Mouse (Mus musculus) forebrain, embryonic 14.5 days (tissue): ENCODE measurements at regions not wholly inside any gene's neighbourhood (a gene's known extent, or its start where the extent isn't known, plus 50 kb on each side); places are given as distances from the start of the nearest gene placed in this dataset.

Experiments
- ATAC-seq: fragments of 200-750 bp; cut with Nextera tagmentation; 2 replicates; pipeline ENCODE4 v1.8.0; 2017; ENCODE audit warnings: mild to moderate bottlenecking, moderate library complexity
- DNase-seq: peaks from one replicate; pipeline ENCODE4 v3.0.0-alpha.2; 2015; ENCODE audit warnings: low spot score
- H3K27ac ChIP-seq: fragments of 300-500 bp; sonication (generic); 2 replicates; pipeline ENCODE4 v1.5.1; 2014; ENCODE audit warnings: low read depth, mild to moderate bottlenecking, control low read depth, low read length, moderate library complexity
- H3K27me3 ChIP-seq: fragments of 300-500 bp; sonication (generic); replicated peaks from 2 replicates; pipeline ENCODE4 v1.6.1; 2014; ENCODE audit warnings: low read length, control low read depth, mixed read lengths; ENCODE audit not compliant: control insufficient read depth, insufficient read depth
- H3K36me3 ChIP-seq: fragments of 300-500 bp; sonication (generic); 2 replicates; pipeline ENCODE4 v1.6.1; 2014; ENCODE audit warnings: low read length, control low read depth; ENCODE audit not compliant: control insufficient read depth, insufficient read depth
- H3K4me1 ChIP-seq: fragments of 300-500 bp; sonication (generic); 2 replicates; pipeline ENCODE4 v1.6.1; 2014; ENCODE audit warnings: antibody characterized with exemption, low read length, control low read depth; ENCODE audit not compliant: control insufficient read depth, insufficient read depth
- H3K4me2 ChIP-seq: fragments of 300-500 bp; sonication (generic); 2 replicates; pipeline ENCODE4 v1.6.1; 2014; ENCODE audit warnings: mild to moderate bottlenecking, control low read depth, low read length
- H3K4me3 ChIP-seq: fragments of 300-500 bp; sonication (generic); 2 replicates; pipeline ENCODE4 v1.5.1; 2014; ENCODE audit warnings: low read depth, low read length, control low read depth
- H3K9ac ChIP-seq: fragments of 300-500 bp; sonication (generic); 2 replicates; pipeline ENCODE4 v1.6.1; 2014; ENCODE audit warnings: mild to moderate bottlenecking, low read length, control low read depth, moderate library complexity
- H3K9me3 ChIP-seq: fragments of 300-500 bp; sonication (generic); replicated peaks from 2 replicates; pipeline ENCODE4 v1.6.1; 2016; ENCODE audit warnings: low read length, control low read depth, mixed read lengths; ENCODE audit not compliant: control insufficient read depth
- WGBS: fragments of 180-500 bp; shearing (Covaris S2); extraction: QIAGEN DNeasy Blood & Tissue Kit; methylation state at CpG from one replicate; pipeline ENCODE4 v1.1.7; 2014; 5-methylcytosine and 5-hydroxymethylcytosine counted together

GRCm38 (mm10) chr10:37280150-37280820 is 141.6 kb upstream of the Marcks start:
- H3K27ac ChIP-seq: no peak overlapping the region
- H3K4me2 ChIP-seq: no peak overlapping the region
- no peaks in the 10 kb centered on the region for H3K36me3 ChIP-seq
- WGBS: 90% methylated on average over 6 of the region's 6 CpGs
- no peak overlapping the region for H3K4me3 ChIP-seq
- no peaks in the 10 kb centered on the region for H3K9me3 ChIP-seq
- no peak for DNase-seq
- no peaks in the 10 kb centered on the region for H3K27me3 ChIP-seq
- no peak for ATAC-seq
- H3K9ac ChIP-seq: no peak overlapping the region
- H3K4me1 ChIP-seq: no peaks in the 10 kb centered on the region

DNA sequence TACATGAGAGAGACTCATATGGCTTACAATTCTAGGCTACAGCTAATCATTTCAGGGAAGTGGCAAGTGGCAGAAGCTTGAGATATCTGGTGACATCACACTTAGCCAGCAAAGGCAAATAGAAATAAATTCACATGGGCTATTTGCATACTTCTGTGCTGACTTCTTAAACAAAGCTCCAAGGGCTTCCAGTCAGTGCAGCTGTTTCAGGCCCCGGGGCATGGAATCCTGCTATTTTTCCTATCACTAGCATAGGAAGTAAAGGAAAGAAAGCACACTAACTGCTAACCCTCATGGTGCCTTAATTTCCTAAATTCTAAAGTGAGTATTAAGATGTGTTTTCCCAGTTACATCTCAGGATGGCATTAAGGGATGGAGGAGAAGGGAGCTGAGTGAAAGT is 140.6 kb upstream of the Marcks start:
- Histone ChIP-seq H3K4me3 (no peak overlapping the region), H3K9me3 (no peaks in the 10 kb centered on the region), H3K27ac (no peak overlapping the region), H3K36me3 (no peaks in the 10 kb centered on the region), H3K4me1 (no peaks in the 10 kb centered on the region), H3K27me3 (no peaks in the 10 kb centered on the region), H3K4me2 (no peak overlapping the region), H3K9ac (no peak overlapping the region)
- ATAC-seq (no peak), DNase-seq (no peak)
- WGBS: 61% methylated on average over 1 of the region's 1 CpGs

DNA sequence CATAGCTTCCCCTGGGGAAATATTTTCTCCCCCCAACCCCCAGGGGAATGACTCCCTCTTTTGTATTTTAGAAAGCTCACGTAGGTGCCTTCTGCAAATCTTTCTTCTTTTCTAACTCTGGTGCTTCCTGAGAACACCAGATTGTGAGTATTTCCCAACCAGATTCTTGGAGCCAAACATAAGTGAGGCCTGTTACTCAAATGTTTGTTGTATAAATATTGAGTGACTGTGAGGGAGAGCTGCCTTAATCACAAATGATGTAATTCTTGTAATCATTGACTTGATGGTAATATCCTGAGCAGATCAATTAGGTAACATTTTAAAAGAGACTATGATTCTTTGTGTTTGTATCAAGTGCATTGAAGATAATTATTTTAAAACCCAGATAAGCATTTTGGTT is 137.1 kb upstream of the Marcks start:
- WGBS: 93% methylated on average over 1 of the region's 1 CpGs
- Histone ChIP-seq H3K36me3 (no peaks in the 10 kb centered on the region), H3K27ac (no peak overlapping the region), H3K9ac (no peak overlapping the region), H3K9me3 (no peaks in the 10 kb centered on the region), H3K4me1 (no peaks in the 10 kb centered on the region), H3K4me2 (no peak overlapping the region), H3K4me3 (no peak overlapping the region), H3K27me3 (no peaks in the 10 kb centered on the region)
- DNase-seq (no peak), ATAC-seq (no peak)

GRCm38 (mm10) chr10:37275271-37275670 is 136.6 kb upstream of the Marcks start:
- no peaks in the 10 kb centered on the region for H3K36me3 ChIP-seq
- no peaks in the 10 kb centered on the region for H3K27me3 ChIP-seq
- H3K4me3 ChIP-seq: no peak overlapping the region
- H3K4me2 ChIP-seq: no peak overlapping the region
- H3K9me3 ChIP-seq: no peaks in the 10 kb centered on the region
- H3K4me1 ChIP-seq: no peaks in the 10 kb centered on the region
- DNase-seq (peak; percentile 47), ATAC-seq (no peak)
- no peak overlapping the region for H3K9ac ChIP-seq
- no peak overlapping the region for H3K27ac ChIP-seq
- 59% methylated on average over 7 of the region's 7 CpGs for WGBS

- no peak for DNase-seq
- WGBS: 59% methylated on average over 1 of the region's 1 CpGs
- Histone ChIP-seq H3K9me3 (no peaks in the 10 kb centered on the region), H3K36me3 (no peaks in the 10 kb centered on the region), H3K27ac (no peak overlapping the region), H3K9ac (no peak overlapping the region), H3K4me2 (no peak overlapping the region), H3K4me3 (no peak overlapping the region), H3K27me3 (no peaks in the 10 kb centered on the region), H3K4me1 (no peaks in the 10 kb centered on the region)
- ATAC-seq: no peak
These were observed 133.2 kb upstream of the Marcks start for GRCm38 (mm10) chr10:37271967-37272366.

- Histone ChIP-seq H3K4me3 (no peak overlapping the region), H3K9me3 (no peaks in the 10 kb centered on the region), H3K4me1 (no peaks in the 10 kb centered on the region), H3K9ac (no peak overlapping the region), H3K36me3 (no peaks in the 10 kb centered on the region), H3K27ac (no peak overlapping the region), H3K4me2 (no peak overlapping the region), H3K27me3 (no peaks in the 10 kb centered on the region)
- ATAC-seq (no peak), DNase-seq (no peak)
- 82% methylated on average over 10 of the region's 10 CpGs for WGBS
These were observed 131.7 kb upstream of the Marcks start for GRCm38 (mm10) chr10:37270236-37271000.

GRCm38 (mm10) chr10:37266909-37267308 is 128.2 kb upstream of the Marcks start:
- DNase-seq: no peak
- H3K27ac ChIP-seq: no peak overlapping the region
- WGBS: 63% methylated on average over 1 of the region's 1 CpGs
- no peak for ATAC-seq
- no peaks in the 10 kb centered on the region for H3K4me1 ChIP-seq
- no peak overlapping the region for H3K4me3 ChIP-seq
- no peak overlapping the region for H3K4me2 ChIP-seq
- no peaks in the 10 kb centered on the region for H3K9me3 ChIP-seq
- H3K9ac ChIP-seq: no peak overlapping the region
- H3K36me3 ChIP-seq: no peaks in the 10 kb centered on the region
- no peaks in the 10 kb centered on the region for H3K27me3 ChIP-seq

GRCm38 (mm10) chr10:37260791-37261488 is 122.2 kb upstream of the Marcks start:
- no peak for ATAC-seq
- no peaks in the 10 kb centered on the region for H3K9me3 ChIP-seq
- no peak overlapping the region for H3K27ac ChIP-seq
- DNase-seq: no peak
- H3K4me2 ChIP-seq: no peak overlapping the region
- no peaks in the 10 kb centered on the region for H3K36me3 ChIP-seq
- no peaks in the 10 kb centered on the region for H3K4me1 ChIP-seq
- 87% methylated on average over 8 of the region's 8 CpGs for WGBS
- no peaks in the 10 kb centered on the region for H3K27me3 ChIP-seq
- no peak overlapping the region for H3K9ac ChIP-seq
- H3K4me3 ChIP-seq: no peak overlapping the region

DNA sequence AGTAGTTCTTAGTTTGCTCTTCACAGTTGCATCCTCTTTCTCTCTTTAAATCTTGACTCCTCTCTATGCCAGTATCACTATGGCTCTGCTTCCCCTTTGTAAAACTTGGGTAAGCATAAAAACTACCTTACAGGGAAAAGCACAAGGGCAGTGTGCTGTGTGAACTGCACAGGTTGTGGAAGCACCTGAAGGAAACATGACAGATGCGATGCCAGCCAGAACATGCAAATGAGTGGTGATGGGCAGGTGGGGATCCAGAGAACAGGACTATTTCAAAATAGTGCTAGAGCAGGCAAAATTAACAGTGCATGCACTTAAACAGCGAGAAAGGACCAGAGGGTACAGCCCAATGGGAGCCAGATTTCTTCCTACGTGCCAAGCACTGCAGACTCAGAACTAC is 120.5 kb upstream of the Marcks start:
- Histone ChIP-seq H3K36me3 (no peaks in the 10 kb centered on the region), H3K9ac (no peak overlapping the region), H3K4me1 (no peaks in the 10 kb centered on the region), H3K4me2 (no peak overlapping the region), H3K27ac (no peak overlapping the region), H3K27me3 (no peaks in the 10 kb centered on the region), H3K4me3 (no peak overlapping the region), H3K9me3 (no peaks in the 10 kb centered on the region)
- WGBS: 96% methylated on average over 3 of the region's 3 CpGs
- no peak for DNase-seq
- no peak for ATAC-seq
